9 mouse cellular contexts compared by ENCODE assay signal in genomic region chrX:96019556-96019955, GRCm38 (mm10).
DNase-seq lines count a peak whose midpoint lies in the region; ATAC-seq and TF ChIP-seq lines count a peak whose summit lies in the region.
"Had no signal": no experiment of that assay in that cellular context is flagged by ENCODE, and none has a peak within 500 bp of the region (broad histone marks: within the 10 kb centered on the region; RNA-seq: fewer than 3 reads in every experiment).

No protein-coding gene starts in this region.

- H3K27ac ChIP-seq in hindbrain, postnatal 0 days: no peak overlapping the region
- H3K27ac ChIP-seq in liver, embryonic 13.5 days: no peak overlapping the region
- H3K27ac ChIP-seq: heart, embryonic 13.5 days had no signal

- TF ChIP-seq CTCF in hindbrain, postnatal 0 days (IDR thresholded peaks at IDR 0.05; ENCODE audit: low read depth): peak; percentile 62

- no peaks in the 10 kb centered on the region for H3K27me3 ChIP-seq in hindbrain, postnatal 0 days (ENCODE audit: insufficient read depth, low read length)
- H3K27me3 ChIP-seq in liver, embryonic 13.5 days: no peaks in the 10 kb centered on the region
- H3K27me3 ChIP-seq: heart, embryonic 13.5 days had no signal

- no peaks in the 10 kb centered on the region for H3K9me3 ChIP-seq in hindbrain, postnatal 0 days (ENCODE audit: low read length)
- H3K9me3 ChIP-seq in liver, embryonic 13.5 days (replicated peaks): no peaks in the 10 kb centered on the region
- H3K9me3 ChIP-seq: heart, embryonic 13.5 days had no signal

- no peaks in the 10 kb centered on the region for H3K4me1 ChIP-seq in hindbrain, postnatal 0 days (ENCODE audit: insufficient read depth, low read length)
- no peaks in the 10 kb centered on the region for H3K4me1 ChIP-seq in liver, embryonic 13.5 days (replicated peaks)
- H3K4me1 ChIP-seq: heart, embryonic 13.5 days had no signal

- DNase-seq in urinary bladder, postnatal 14 days (ENCODE audit: low spot score): peak; percentile 46
- DNase-seq in urinary bladder, adult 2 months (ENCODE audit: low spot score): no peak
- peak; percentile 59 for DNase-seq in brain, adult 2 months (ENCODE audit: low read depth, low spot score)
- peak; percentile 11 for DNase-seq in forelimb bud, embryonic 11.5 days (ENCODE audit: low read depth, low spot score)
- DNase-seq in hindbrain, postnatal 0 days (ENCODE audit: low spot score): peak; percentile 59
- DNase-seq in liver, embryonic 13.5 days: peak; percentile 10
- DNase-seq in ovary, postnatal 36 days (ENCODE audit: low spot score): peak; percentile 38
- DNase-seq in thymus, postnatal 4 days: peak; percentile 73

- no peak overlapping the region for H3K4me2 ChIP-seq in hindbrain, postnatal 0 days (ENCODE audit: low read depth, low read length)
- no peak overlapping the region for H3K4me2 ChIP-seq in liver, embryonic 13.5 days
- H3K4me2 ChIP-seq: heart, embryonic 13.5 days had no signal

- ATAC-seq in hindbrain, postnatal 0 days: no peak
- ATAC-seq in liver, embryonic 13.5 days (ENCODE audit: low read depth): no peak

- H3K4me3 ChIP-seq in hindbrain, postnatal 0 days (ENCODE audit: low read length): no peak overlapping the region
- H3K4me3 ChIP-seq in liver, embryonic 13.5 days (replicated peaks): no peak overlapping the region
- H3K4me3 ChIP-seq: heart, embryonic 13.5 days had no signal

- no peak overlapping the region for H3K9ac ChIP-seq in hindbrain, postnatal 0 days (replicated peaks; ENCODE audit: low read length)
- no peak overlapping the region for H3K9ac ChIP-seq in liver, embryonic 13.5 days
- H3K9ac ChIP-seq: heart, embryonic 13.5 days had no signal

- 33% methylated on average over 2 of the region's 2 CpGs for WGBS in hindbrain, postnatal 0 days
- 16% methylated on average over 2 of the region's 2 CpGs for WGBS in liver, embryonic 13.5 days (ENCODE audit: insufficient replicate concordance)

- H3K36me3 ChIP-seq in hindbrain, postnatal 0 days (ENCODE audit: insufficient read depth, low read length): no peaks in the 10 kb centered on the region
- no peaks in the 10 kb centered on the region for H3K36me3 ChIP-seq in liver, embryonic 13.5 days
- H3K36me3 ChIP-seq: heart, embryonic 13.5 days had no signal
